Mouse (Mus musculus) telencephalon, adult 2 months (tissue): ENCODE results near the gene Adam6a.
"Not testable (repeated sequence)": the region's sequence is repeated elsewhere in the genome, so short reads cannot be mapped to it uniquely, and the experiment has no call there.

ENCODE experiments used
- DNase-seq: peaks from one replicate; pipeline ENCODE4 v3.0.0-alpha.2; 2011; ENCODE audit warnings: low read depth, low spot score

Adam6a gene

GRCm38 (mm10) chr12:113543608-113544007 lies at the start of gene Adam6a:
TSS of gene Adam6a (plus strand) at chr12:113543908.
- not testable (repeated sequence) for DNase-seq

GRCm38 (mm10) chr12:113525901-113526300 lies 17.8 kb upstream of the Adam6a start:
- no peak for DNase-seq

GRCm38 (mm10) chr12:113578241-113578640 lies 34.5 kb downstream of the Adam6a start:
- no peak for DNase-seq

- DNase-seq: no peak
These were observed 44.3 kb downstream of the Adam6a start for GRCm38 (mm10) chr12:113588001-113588400.
